Mouse (Mus musculus): Measurements from ENCODE around the gene Cobl.

Cobl gene

GRCm38 (mm10) chr11:12231481-12232035, 233.2 kb downstream of the Cobl start:
- DNase-seq (ENCODE audit: extremely low spot score, low spot score) = no peak

DNA sequence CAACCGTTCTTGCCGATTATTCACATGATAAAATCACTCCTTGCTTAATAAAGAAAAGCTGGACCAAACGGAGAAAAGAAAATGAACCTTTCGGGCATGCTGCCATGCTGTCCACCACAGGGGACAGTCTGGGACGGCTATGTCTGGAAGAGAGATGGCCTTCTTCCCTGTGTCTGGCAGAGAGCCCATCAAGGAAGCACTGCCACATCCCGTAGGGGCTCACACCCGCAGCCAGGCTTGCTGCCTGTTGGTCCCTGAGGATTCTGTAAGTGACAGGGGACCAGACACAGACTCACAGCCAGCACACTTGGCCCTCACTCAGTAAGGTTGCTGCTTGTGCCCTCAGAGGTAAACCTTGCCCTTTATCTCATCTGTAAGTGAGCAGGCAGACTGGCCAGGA, 235.3 kb downstream of the Cobl start:
- DNase-seq (ENCODE audit: extremely low spot score, low spot score) = no peak

DNA sequence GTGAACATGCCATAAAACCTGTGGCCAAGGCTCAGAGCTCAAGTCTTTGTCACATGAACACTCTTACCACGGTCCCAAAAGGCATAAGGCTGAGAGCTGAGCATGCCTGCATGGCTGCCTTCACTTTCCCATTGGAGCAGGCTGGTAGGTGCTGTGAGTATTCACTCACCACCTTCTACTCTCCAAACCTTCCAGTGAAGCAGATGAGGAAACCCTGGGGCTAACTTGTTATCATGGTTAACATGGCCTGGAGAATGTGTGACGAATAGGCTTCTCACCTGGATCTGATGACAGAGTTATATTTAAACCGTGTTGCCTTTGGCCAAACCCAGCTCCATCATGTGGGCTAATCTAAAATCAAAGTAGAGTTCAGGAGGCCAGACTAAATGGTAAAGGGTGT, 237.4 kb downstream of the Cobl start:
- no peak for DNase-seq (ENCODE audit: extremely low spot score, low spot score)

- DNase-seq (ENCODE audit: extremely low spot score, low spot score) = no peak
These were observed 244.9 kb downstream of the Cobl start for GRCm38 (mm10) chr11:12219594-12220530.

DNA sequence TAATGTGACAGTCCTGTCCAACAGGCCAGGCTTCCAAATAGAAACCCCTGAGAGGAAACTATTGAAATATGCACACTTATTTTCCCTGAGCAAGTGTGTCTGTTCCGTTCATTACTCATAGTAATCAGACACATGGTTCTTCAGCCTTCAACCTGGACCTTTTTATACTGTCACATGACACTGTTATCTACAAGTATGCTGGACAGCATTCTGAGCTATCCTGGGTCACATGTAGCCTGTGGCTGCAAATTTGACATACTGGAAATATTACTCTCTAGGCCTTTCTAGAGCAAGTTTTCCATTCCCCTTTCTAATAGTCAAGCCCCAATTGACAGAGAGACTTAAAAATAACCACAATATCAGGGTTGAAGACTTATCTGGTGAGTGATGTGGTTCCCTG, 247.9 kb downstream of the Cobl start:
- DNase-seq (ENCODE audit: extremely low spot score, low spot score) = no peak

- no peak for DNase-seq (ENCODE audit: extremely low spot score, low spot score)
These were observed 249.2 kb downstream of the Cobl start for GRCm38 (mm10) chr11:12215582-12215981.

DNA sequence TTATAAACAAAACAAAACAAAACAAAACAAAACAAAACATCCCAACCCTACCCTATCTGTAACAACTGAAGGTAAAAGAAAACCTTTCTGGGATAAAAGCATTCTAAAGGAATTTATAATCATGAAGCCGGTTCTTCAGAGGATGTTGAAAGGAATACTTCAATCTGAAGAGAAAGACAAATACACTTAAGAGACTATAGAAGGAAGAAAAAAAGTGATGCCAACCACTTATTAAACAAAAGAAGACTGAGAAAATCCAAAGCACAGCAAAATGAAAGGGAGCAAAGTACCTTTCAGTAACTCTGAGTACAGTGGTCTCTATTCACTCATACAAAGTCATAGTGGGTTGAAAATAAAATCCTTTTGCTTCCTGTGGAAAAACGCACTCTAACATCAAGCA, 256.2 kb downstream of the Cobl start:
- no peak for DNase-seq (ENCODE audit: extremely low spot score, low spot score)

GRCm38 (mm10) chr11:12205201-12206161, 259.3 kb downstream of the Cobl start:
- no peak for DNase-seq (ENCODE audit: extremely low spot score, low spot score)

- no peak for DNase-seq (ENCODE audit: extremely low spot score, low spot score)
These were observed 265.3 kb downstream of the Cobl start for GRCm38 (mm10) chr11:12199441-12199840.

GRCm38 (mm10) chr11:12198700-12199349, 265.9 kb downstream of the Cobl start:
- DNase-seq (ENCODE audit: extremely low spot score, low spot score) = no peak

DNA sequence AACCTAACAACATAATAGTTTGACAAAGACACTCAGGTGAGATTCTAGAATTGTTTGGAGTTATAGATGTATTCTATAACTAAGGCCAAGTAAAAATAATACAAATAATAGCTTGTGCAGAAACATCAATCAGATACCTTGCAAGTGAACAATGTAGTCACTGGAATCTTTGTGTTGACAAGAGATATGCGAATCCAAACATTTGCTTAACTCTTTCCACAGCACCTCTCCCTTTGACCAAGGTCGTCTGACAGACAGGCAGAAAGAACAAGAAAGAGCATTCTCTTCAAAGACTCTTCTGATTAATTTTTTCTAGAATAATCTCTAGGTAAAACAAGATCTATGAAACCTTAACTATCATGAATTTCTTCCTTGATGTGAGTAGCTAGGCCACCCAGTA, 266.7 kb downstream of the Cobl start:
- no peak for DNase-seq (ENCODE audit: extremely low spot score, low spot score)

DNA sequence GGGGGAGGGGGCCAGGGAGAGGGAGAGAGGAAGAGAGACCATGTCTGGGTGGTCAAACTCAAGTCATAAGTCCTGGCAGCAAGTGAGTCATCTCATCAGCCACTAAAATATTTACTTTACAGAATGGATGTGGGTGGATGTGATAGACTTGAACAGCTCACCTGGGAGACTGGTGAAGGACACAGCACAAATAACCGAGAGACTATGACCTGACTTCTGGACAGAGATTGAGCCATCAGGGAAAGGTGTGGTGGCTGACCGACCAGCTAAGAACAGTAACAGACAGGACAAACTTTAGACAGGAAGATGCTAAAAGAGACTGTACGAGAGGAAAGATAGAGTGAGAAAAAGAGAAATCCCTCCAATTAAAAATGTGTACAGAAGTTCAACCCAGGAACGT, 267.2 kb downstream of the Cobl start:
- DNase-seq (ENCODE audit: extremely low spot score, low spot score) = no peak

DNA sequence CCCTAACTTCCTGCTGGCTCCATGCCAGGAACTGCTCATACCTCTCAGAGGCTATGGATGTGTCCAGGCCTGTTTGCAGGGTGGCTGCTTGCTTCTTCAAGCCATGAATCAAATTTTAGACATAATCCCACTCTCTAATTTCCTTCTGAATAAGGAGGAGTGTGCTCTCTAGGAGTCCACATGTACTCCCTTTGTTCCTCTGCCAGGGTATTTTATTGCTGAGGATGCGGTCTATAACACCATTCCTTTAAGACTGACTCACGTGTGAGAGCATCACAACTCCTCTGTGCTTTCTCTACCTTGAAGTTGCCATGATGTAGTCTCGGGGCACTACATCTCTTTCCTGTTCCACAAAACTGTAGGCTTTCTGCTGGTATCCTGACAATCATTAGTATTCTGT, 269.4 kb downstream of the Cobl start:
- DNase-seq (ENCODE audit: extremely low spot score, low spot score) = no peak

DNA sequence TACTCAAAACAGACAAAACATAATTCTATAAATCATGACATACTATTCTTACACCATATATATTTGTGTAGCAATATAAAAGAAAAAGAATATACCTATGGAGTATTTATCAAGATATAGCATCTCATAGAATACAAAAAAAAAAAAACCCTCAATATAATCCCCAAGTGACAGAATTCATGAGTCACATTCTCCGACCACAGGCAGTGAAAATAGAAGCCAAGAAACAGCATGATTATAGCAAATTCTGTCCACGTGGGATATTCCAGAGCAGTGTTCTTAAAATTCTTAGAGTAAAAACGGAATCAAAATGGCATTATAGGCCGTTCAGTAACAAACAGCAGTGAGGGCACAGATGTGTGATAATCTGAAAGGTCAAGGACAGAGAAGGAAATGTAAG, 271.4 kb downstream of the Cobl start:
- DNase-seq (ENCODE audit: extremely low spot score, low spot score) = no peak

DNA sequence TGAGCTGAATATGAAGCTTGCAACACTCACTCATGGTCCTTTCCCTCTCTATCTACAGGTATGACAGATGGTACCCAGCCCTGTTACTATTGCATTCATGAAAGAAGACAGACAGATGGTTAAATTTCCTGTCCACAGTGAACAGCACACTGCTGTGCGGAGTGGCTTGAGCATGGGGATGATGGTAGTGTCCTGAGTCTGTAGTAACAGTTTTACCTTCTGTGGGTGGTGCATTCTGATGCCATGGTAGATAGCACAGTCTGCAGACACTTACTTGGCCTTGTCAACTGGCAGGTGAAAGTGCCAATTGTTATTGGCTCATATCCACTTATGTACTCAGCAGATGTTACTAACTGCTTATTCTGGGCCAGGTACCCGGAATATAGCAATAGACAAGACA, 273.4 kb downstream of the Cobl start:
- no peak for DNase-seq (ENCODE audit: extremely low spot score, low spot score)

- DNase-seq (ENCODE audit: extremely low spot score, low spot score) = no peak
These were observed 274.3 kb downstream of the Cobl start for GRCm38 (mm10) chr11:12190417-12190816.
